Mouse (Mus musculus): Measurements from ENCODE around the gene Rps3. TPM values are rescaled to one million over a fixed set of nuclear protein-coding genes. Genes with fewer than 3 reads are reported as not detected.

Gene Rps3
- polyA plus RNA-seq, 1 experiment from 2014 or later, result 269 TPM

- Histone ChIP-seq H3K79me2 (ENCODE audit: inconsistent target) (no peaks in the 10 kb centered on the region), H3K36me3 (ENCODE audit: inconsistent target) (no peaks in the 10 kb centered on the region), H3K4me3 (ENCODE audit: inconsistent target) (no peak overlapping the region), H3K27ac (no peak overlapping the region)
- WGBS (ENCODE audit: missing documents), result 13% methylated on average over 8 of the region's 8 CpGs
Observed at GRCm38 (mm10) chr7:99500201-99500600, 16.7 kb upstream of the Rps3 start.

- Histone ChIP-seq H3K27ac (no peak overlapping the region), H3K79me2 (ENCODE audit: inconsistent target) (no peaks in the 10 kb centered on the region), H3K4me3 (ENCODE audit: inconsistent target) (no peak overlapping the region), H3K36me3 (ENCODE audit: inconsistent target) (no peaks in the 10 kb centered on the region)
- 100% methylated on average over 1 of the region's 1 CpGs for WGBS (ENCODE audit: missing documents)
Observed at GRCm38 (mm10) chr7:99499128-99499527, 15.6 kb upstream of the Rps3 start.

- no peaks in the 10 kb centered on the region for H3K79me2 ChIP-seq (ENCODE audit: inconsistent target)
- H3K4me3 ChIP-seq (ENCODE audit: inconsistent target), result no peak overlapping the region
- no peak overlapping the region for H3K27ac ChIP-seq
- WGBS (ENCODE audit: missing documents), result 94% methylated on average over 5 of the region's 5 CpGs
- H3K36me3 ChIP-seq (ENCODE audit: inconsistent target), result no peaks in the 10 kb centered on the region
Observed at GRCm38 (mm10) chr7:99489708-99490107, 6.2 kb upstream of the Rps3 start.

GRCm38 (mm10) chr7:99484679-99485078 lies 1.1 kb upstream of the Rps3 start:
- Histone ChIP-seq H3K4me3 (ENCODE audit: inconsistent target) (no peak overlapping the region), H3K79me2 (ENCODE audit: inconsistent target) (peaks cover 38% of the 10 kb centered on the region), H3K36me3 (ENCODE audit: inconsistent target) (peaks cover 22% of the 10 kb centered on the region), H3K27ac (no peak overlapping the region)
- 92% methylated on average over 1 of the region's 1 CpGs for WGBS (ENCODE audit: missing documents)

GRCm38 (mm10) chr7:99483924-99484319 lies 384 bp upstream of the Rps3 start:
- peak overlapping the region; percentile 35 for H3K27ac ChIP-seq
- H3K79me2 ChIP-seq (ENCODE audit: inconsistent target), result peaks cover 46% of the 10 kb centered on the region
- WGBS (ENCODE audit: missing documents), result 41% methylated on average over 8 of the region's 8 CpGs
- no peak overlapping the region for H3K4me3 ChIP-seq (ENCODE audit: inconsistent target)
- H3K36me3 ChIP-seq (ENCODE audit: inconsistent target), result peaks cover 29% of the 10 kb centered on the region

- WGBS (ENCODE audit: missing documents), result 4% methylated on average over 5 of the region's 6 CpGs
- Histone ChIP-seq H3K27ac (peak overlapping the region; percentile 67), H3K4me3 (ENCODE audit: inconsistent target) (peak overlapping the region; percentile 97), H3K36me3 (ENCODE audit: inconsistent target) (peaks cover 42% of the 10 kb centered on the region), H3K79me2 (ENCODE audit: inconsistent target) (peaks cover 59% of the 10 kb centered on the region)
Observed at GRCm38 (mm10) chr7:99482637-99483036, 901 bp downstream of the Rps3 start.

DNA sequence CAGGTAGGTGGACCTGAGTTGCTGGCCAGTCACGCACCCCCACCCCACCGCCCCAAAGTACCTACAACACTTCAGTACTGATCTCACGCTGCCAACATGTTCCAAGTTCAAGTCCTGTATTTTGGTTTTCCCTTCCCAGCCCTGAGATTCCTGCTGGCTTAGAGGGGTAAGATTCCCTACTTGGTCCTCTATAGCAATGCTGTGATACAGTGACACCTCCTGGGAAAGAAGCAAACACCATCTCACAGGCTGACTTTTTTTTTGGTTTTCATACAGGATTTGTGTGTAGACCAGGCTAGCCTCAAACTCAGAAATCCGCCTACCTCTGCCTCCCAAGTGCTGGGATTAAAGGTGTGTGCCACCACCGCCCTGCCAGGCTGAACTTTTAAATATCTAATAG lies 6.3 kb downstream of the Rps3 start:
- Histone ChIP-seq H3K79me2 (ENCODE audit: inconsistent target) (peaks cover 69% of the 10 kb centered on the region), H3K4me3 (ENCODE audit: inconsistent target) (no peak overlapping the region), H3K36me3 (ENCODE audit: inconsistent target) (peaks cover 59% of the 10 kb centered on the region), H3K27ac (no peak overlapping the region)
- 100% methylated on average over 5 of the region's 5 CpGs for WGBS (ENCODE audit: missing documents)

DNA sequence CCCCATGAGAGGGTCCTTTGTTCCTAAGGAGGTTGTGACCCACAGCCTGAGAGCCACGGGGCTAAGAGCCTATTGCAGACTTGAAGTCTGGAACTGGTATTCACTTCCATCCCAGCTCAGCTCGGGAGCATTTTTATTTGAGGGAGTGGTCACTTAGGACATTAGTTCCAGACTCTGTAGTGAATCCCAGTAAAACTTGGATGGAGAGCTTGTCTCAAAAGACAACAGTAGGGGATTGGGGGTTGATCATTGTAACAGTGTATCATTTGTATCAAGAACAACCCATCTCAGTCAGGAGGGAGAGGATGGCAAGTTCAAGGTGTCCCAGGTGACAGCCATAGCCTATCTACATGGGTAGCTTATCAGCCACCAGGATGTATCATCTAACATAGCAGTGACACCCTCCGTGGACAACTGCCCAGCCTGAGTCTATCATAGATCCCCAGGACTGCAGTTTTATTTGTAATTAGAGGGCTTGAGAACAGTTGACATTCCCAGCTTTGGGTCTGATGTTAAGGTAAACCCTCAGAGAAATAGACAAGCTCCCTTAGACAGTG lies 6.9 kb downstream of the Rps3 start:
- no peak overlapping the region for H3K27ac ChIP-seq
- H3K4me3 ChIP-seq (ENCODE audit: inconsistent target), result no peak overlapping the region
- H3K36me3 ChIP-seq (ENCODE audit: inconsistent target), result peaks cover 55% of the 10 kb centered on the region
- H3K79me2 ChIP-seq (ENCODE audit: inconsistent target), result peaks cover 63% of the 10 kb centered on the region
- 85% methylated on average over 3 of the region's 3 CpGs for WGBS (ENCODE audit: missing documents)

GRCm38 (mm10) chr7:99475562-99475911 lies 8.0 kb downstream of the Rps3 start:
- peaks cover 45% of the 10 kb centered on the region for H3K36me3 ChIP-seq (ENCODE audit: inconsistent target)
- H3K27ac ChIP-seq, result no peak overlapping the region
- WGBS (ENCODE audit: missing documents), result 86% methylated on average over 2 of the region's 2 CpGs
- H3K79me2 ChIP-seq (ENCODE audit: inconsistent target), result peaks cover 52% of the 10 kb centered on the region
- no peak overlapping the region for H3K4me3 ChIP-seq (ENCODE audit: inconsistent target)

DNA sequence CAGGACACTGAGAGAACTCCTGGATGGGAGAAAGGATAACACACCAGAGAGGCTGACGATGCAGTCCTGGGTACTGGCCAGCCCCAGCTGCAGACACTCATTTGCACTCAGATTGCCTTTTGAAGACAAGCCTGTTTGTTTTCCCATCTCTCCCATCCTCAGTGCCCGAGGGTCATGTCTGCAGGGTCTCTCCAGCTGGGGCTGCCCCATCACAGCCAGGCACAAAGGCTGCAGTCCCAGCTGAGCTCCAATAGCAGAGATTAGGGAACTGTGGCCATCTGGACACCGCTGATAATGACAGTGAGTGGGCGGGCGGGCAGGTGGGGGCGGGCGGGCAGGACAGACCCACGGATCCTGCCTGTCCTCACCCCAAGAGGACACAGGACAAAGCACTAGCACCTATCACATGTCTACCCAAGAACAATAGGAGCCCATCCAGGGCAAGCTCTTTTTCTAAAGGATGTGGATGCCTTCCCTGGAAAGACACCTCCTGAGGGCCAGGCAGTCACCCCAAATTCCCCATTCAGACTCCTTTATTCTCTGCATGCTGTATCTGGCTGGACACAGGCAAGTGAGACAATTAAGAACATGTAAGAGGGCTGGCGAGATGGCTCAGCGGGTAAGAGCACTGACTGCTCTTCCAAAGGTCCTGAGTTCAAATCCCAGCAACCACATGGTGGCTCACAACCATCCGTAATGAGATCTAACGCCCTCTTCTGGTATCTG lies 8.5 kb downstream of the Rps3 start:
- peaks cover 39% of the 10 kb centered on the region for H3K36me3 ChIP-seq (ENCODE audit: inconsistent target)
- 89% methylated on average over 12 of the region's 12 CpGs for WGBS (ENCODE audit: missing documents)
- H3K4me3 ChIP-seq (ENCODE audit: inconsistent target), result no peak overlapping the region
- no peak overlapping the region for H3K27ac ChIP-seq
- H3K79me2 ChIP-seq (ENCODE audit: inconsistent target), result peaks cover 47% of the 10 kb centered on the region

- peaks cover 28% of the 10 kb centered on the region; the same call in 1 of the 2 replicates for H3K36me3 ChIP-seq (ENCODE audit: inconsistent target)
Observed at GRCm38 (mm10) chr7:99473638-99474407, 9.7 kb downstream of the Rps3 start.

DNA sequence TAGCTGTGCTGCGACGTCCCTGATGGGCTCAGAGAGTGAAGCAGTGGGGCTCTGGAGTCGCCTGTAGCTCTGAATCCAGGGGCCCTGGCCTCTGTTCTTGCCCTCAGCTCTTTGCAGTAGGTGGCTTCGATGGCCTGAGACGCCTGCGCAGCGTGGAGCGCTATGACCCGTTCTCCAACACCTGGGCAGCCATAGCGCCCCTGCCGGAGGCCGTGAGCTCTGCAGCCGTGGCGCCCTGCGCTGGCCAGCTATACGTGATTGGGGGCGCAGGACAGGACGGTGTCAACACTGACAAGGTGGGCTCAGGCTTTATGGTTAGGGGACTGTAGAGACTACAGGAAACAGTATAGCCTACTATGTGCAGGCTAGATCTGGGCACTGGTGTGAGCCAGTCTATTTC lies 12.0 kb downstream of the Rps3 start:
- WGBS (ENCODE audit: missing documents), result 85% methylated on average over 18 of the region's 18 CpGs
- H3K79me2 ChIP-seq (ENCODE audit: inconsistent target), result peaks cover 16% of the 10 kb centered on the region
- H3K36me3 ChIP-seq (ENCODE audit: inconsistent target), result peaks cover 7% of the 10 kb centered on the region; the same call in 1 of the 2 replicates

More at GRCm38 (mm10) chr7:99473638-99474407, 9.7 kb downstream of the Rps3 start:
- peaks cover 35% of the 10 kb centered on the region for H3K79me2 ChIP-seq (ENCODE audit: inconsistent target)
- H3K27ac ChIP-seq, result no peak overlapping the region
- WGBS (ENCODE audit: missing documents), result 86% methylated on average over 14 of the region's 14 CpGs
- H3K4me3 ChIP-seq (ENCODE audit: inconsistent target), result no peak overlapping the region

DNA sequence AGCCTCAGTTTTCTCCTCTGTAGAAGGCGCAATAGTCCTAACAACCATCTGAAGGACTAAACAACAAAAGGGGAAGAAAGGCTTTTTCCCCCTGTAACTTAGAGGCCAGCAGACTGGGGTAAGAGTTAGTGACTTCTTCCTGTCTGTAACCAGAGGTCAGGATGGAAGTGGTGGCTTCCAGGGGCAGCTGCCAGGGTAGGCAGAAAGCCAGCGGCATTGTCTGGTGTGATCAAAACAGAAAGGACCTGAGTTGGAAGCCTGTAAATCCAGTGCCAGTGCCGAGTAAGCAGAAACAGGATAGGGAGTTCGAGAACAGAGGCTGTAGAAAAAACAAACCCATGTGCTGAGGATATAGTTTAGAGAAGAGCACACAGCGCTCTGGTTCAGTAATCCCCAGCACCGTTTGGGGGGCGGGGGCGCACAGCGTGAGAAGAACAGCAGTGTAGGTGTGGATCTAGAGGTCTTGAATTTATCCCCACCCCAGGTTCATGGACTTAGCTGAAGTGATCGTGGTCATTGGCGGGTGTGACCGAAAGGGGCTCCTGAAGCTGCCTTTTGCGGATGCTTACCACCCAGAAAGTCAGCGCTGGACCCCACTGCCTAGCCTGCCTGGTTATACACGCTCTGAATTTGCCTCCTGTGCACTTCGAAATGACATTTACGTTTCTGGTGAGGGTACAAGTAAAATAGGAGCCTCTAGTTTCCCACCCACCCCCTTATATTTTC lies 13.7 kb downstream of the Rps3 start:
- 45% methylated on average over 17 of the region's 17 CpGs for WGBS (ENCODE audit: missing documents)
- Histone ChIP-seq H3K36me3 (ENCODE audit: inconsistent target) (0 out of 2 replicates have a peak, but pooled peaks cover 7% of the 10 kb centered on the region), H3K27ac (peak overlapping the region; percentile 65)

More for the DNA sequence above, 12.0 kb downstream of the Rps3 start:
- Histone ChIP-seq H3K4me3 (ENCODE audit: inconsistent target) (no peak overlapping the region), H3K27ac (no peak overlapping the region)

More for the DNA sequence above, 13.7 kb downstream of the Rps3 start:
- peaks cover 3% of the 10 kb centered on the region; the same call in 1 of the 2 replicates for H3K79me2 ChIP-seq (ENCODE audit: inconsistent target)
- H3K4me3 ChIP-seq (ENCODE audit: inconsistent target), result no peak overlapping the region

Data from macrophage (primary cell).